Mouse (Mus musculus) CH12.LX (cell line): ENCODE measurements around the gene Ina.

Experiments
- CTCF ChIP-seq, 2 experiments: IDR thresholded peaks in 1 of 2; conservative IDR thresholded peaks in 1 of 2; 2 replicates each; pipeline ENCODE4 v1.5.1; 2011 to 2012; ENCODE audit warnings: low read depth in 2 of 2, low read length in 2 of 2, improper control_type of control experiment in 1 of 2, inconsistent platforms in 1 of 2, mild to moderate bottlenecking in 1 of 2, moderate library complexity in 1 of 2
- E2F4 ChIP-seq: IDR thresholded peaks from 2 replicates; pipeline ENCODE4 v1.6.1; 2011; ENCODE audit warnings: low read depth, low read length, improper control_type of control experiment; ENCODE audit not compliant: insufficient replicate concordance
- MAFK ChIP-seq: IDR thresholded peaks from 2 replicates; pipeline ENCODE4 v1.6.1; 2011; ENCODE audit warnings: low read length, improper control_type of control experiment; ENCODE audit not compliant: insufficient replicate concordance
- MAX ChIP-seq: IDR thresholded peaks from 2 replicates; pipeline ENCODE4 v1.6.1; 2011; ENCODE audit warnings: low read length, improper control_type of control experiment
- NRF1 ChIP-seq: IDR thresholded peaks from 2 replicates; pipeline ENCODE4 v1.6.1; 2014; ENCODE audit warnings: low read depth, mild to moderate bottlenecking, inconsistent platforms, low read length, improper control_type of control experiment, moderate library complexity
- POLR2A ChIP-seq: IDR thresholded peaks from 2 replicates; pipeline ENCODE4 v1.6.1; 2011; ENCODE audit warnings: low read depth, mild to moderate bottlenecking, improper control_type of control experiment, low read length
- POLR2AphosphoS2 ChIP-seq: IDR thresholded peaks from 2 replicates; pipeline ENCODE4 v1.6.1; 2011; ENCODE audit warnings: low read depth, low read length, improper control_type of control experiment
- SIN3A ChIP-seq: IDR thresholded peaks from 2 replicates; pipeline ENCODE4 v1.6.1; 2012; ENCODE audit warnings: low read length, improper control_type of control experiment, inconsistent platforms
- UBTF ChIP-seq: IDR thresholded peaks from 2 replicates; pipeline ENCODE4 v1.6.1; 2012; ENCODE audit warnings: low read depth, mild to moderate bottlenecking, inconsistent platforms, low read length, improper control_type of control experiment, moderate library complexity
- ZC3H11A ChIP-seq: IDR thresholded peaks from 2 replicates; pipeline ENCODE4 v1.6.1; 2012; ENCODE audit warnings: low read depth, mild to moderate bottlenecking, inconsistent platforms, low read length, improper control_type of control experiment
- ZKSCAN1 ChIP-seq: IDR thresholded peaks from 2 replicates; pipeline ENCODE4 v1.6.1; 2012; ENCODE audit warnings: low read depth, inconsistent platforms, low read length, improper control_type of control experiment, borderline replicate concordance
- ZNF384 ChIP-seq: IDR thresholded peaks from 2 replicates; pipeline ENCODE4 v1.6.1; 2012; ENCODE audit warnings: low read depth, low read length, improper control_type of control experiment, inconsistent platforms

- TF ChIP-seq ZC3H11A (no peak), MAX (no peak), POLR2A (no peak), E2F4 (no peak), SIN3A (no peak), POLR2AphosphoS2 (no peak), MAFK (no peak), NRF1 (no peak), UBTF (no peak), ZNF384 (no peak), CTCF (conservative IDR thresholded peaks at IDR 0.05 in 1 of 2, IDR thresholded peaks at IDR 0.05 in 1 of 2; ENCODE audit: low read depth in 2 of 2, low read length in 2 of 2) (no peak), ZKSCAN1 (no peak)
Observed at GRCm38 (mm10) chr19:47015396-47015795, 898 bp downstream of the Ina start.
